Mouse (Mus musculus) heart, postnatal 4 days (tissue): ENCODE measurements around the gene Btbd1. TPM values are rescaled to one million over a fixed set of nuclear protein-coding genes. Genes with fewer than 3 reads are reported as not detected.
"Not testable (repeated sequence)": the region's sequence is repeated elsewhere in the genome, so short reads cannot be mapped to it uniquely, and the experiment has no call there.

Source experiments
- DNase-seq: peaks from one replicate; pipeline ENCODE4 v3.0.0; 2021
- total RNA-seq, 2 experiments: library from RNA; stranded (reverse); gene quantifications; 2 replicates each; pipeline ENCODE4 v1.2.3; 2021

Gene Btbd1
- total RNA-seq, 2 experiments from 2014 or later = 128 to 133 TPM

DNA sequence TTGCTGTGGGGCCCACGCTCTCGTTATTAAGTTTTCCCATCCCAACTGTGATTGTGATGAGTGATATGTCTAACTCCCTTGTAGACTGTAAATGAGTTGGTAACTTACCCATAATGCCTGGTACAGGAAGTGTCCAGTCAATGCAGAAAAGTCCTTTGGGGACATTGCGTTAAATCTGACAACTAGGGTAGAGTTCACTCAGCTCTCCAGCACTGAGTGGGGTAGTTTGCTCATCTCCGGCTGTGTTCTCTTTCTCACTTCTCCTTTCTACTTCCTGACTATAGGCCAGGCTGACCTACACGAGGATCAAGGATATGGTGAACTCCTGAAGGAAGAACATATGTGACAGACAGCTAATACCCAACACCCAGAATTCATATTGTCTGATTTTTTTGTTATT lies 20.0 kb upstream of the Btbd1 start:
- no peak for DNase-seq

- DNase-seq = no peak
Observed at GRCm38 (mm10) chr7:81847777-81848176, 18.5 kb upstream of the Btbd1 start.

DNA sequence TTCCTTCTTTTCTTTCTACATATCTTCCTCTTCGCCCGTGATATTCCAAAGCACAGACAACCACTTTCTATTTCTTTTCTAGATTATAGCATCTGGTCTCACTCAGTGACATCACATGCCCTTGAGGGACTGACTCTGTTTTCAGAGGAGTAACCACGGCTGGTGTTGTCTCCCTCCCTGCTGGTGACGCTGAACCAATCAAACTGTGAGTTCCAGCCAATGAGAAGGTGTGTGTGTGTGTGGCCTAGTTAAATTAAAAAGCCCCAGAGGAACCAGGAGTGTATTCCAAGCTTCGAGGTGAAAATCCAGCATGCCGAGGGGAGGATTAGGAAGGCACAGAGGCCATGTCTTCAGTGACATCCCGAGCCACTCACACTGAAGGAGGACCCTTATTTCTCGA lies 17.8 kb upstream of the Btbd1 start:
- no peak for DNase-seq

DNA sequence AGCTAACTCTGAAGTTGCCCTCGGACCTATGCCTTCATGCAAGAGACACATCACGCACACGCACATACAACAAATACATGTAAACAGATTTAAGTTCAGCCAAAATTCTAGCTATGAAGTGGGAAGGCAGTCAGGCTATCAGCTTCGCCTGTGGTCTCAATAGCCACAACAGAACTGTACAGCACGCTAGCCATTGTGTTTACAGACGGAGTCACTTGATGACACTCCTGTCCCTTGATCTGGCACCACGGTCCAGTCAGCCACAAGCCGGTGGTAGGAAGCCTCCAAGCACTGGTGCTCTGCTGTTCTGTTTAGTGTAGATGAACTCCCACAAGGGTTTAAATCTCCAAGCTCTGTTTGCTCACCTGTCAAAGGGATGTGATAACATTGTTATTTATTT lies 16.8 kb upstream of the Btbd1 start:
- DNase-seq = no peak

GRCm38 (mm10) chr7:81845313-81845712 lies 16.1 kb upstream of the Btbd1 start:
- no peak for DNase-seq

GRCm38 (mm10) chr7:81844801-81845200 lies 15.6 kb upstream of the Btbd1 start:
- DNase-seq = no peak

- no peak for DNase-seq
Observed at GRCm38 (mm10) chr7:81843903-81844302, 14.7 kb upstream of the Btbd1 start.

GRCm38 (mm10) chr7:81842998-81843397 lies 13.8 kb upstream of the Btbd1 start:
- DNase-seq = no peak

- DNase-seq = no peak
Observed at GRCm38 (mm10) chr7:81842141-81842540, 12.9 kb upstream of the Btbd1 start.

GRCm38 (mm10) chr7:81841439-81841838 lies 12.2 kb upstream of the Btbd1 start:
- no peak for DNase-seq

DNA sequence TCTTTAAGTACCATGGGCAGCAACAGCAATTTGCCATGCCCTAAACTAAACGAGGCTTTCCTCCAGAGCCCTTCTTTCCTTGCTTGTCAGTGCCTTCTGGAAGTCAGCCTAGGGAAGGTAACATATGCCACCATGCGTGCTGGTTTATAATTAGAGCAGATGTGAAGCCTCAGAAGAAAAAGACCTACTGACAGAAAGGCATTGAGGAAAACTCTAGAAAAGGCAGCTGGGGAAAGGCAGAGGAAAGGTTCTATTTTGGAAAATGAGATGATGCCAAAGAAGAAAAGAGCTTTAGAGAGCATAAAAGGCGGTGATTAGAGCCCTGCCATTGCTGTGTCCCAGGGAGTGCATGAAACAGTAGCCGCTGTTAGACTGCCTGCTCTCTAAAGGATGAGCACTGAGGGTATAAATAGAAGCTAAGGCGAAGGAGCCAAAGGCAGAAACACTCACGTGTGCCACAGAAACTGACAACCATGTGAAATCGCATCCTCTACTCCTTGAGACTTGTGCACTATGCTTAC lies 11.5 kb upstream of the Btbd1 start:
- no peak for DNase-seq

GRCm38 (mm10) chr7:81839746-81840145 lies 10.5 kb upstream of the Btbd1 start:
- DNase-seq = no peak

DNA sequence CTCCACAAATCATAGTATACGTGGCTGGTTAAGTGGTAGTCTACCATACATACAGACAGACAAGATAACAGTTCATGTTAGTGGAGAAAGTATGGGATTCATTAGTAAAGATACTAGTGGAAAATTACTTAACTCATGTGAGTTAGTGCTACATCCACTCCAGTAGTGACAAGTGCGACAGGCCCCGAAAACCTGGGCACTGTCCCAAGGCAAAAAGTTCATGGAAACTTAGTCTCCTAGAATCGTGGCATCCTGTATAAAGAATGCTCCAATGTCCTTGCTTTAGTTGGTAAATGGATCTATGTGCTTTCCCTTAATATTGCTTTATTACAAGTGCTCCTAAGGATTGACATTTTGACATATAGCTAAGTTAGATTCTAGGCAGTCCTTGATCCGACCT lies 8.5 kb upstream of the Btbd1 start:
- DNase-seq = not testable (repeated sequence)

DNA sequence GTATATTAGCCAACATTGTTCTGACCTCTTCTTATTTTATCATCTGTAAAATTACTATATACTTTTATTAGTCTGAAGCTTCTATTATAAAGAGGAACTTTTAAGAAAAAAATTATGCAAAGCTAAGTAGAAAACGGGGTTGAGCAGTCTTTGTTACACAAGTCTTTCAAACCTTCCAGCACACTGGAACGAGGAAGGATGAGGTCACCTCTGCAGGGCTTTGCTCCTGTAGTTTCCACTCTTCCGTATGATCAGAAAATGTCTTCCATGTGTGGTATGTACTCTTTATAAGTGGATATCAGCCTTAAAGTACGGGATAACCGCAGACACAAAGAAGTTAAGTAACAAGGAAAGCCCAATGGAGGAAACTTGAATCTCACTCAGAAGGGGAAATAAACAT lies 6.2 kb upstream of the Btbd1 start:
- DNase-seq = no peak

- no peak for DNase-seq
Observed at GRCm38 (mm10) chr7:81834847-81835246, 5.6 kb upstream of the Btbd1 start.

- DNase-seq = peak; percentile 71
Observed at GRCm38 (mm10) chr7:81828681-81829378, 401 bp downstream of the Btbd1 start.

GRCm38 (mm10) chr7:81827806-81828667 lies 1.2 kb downstream of the Btbd1 start:
- no peak for DNase-seq

- DNase-seq = peak; percentile 61
Observed at GRCm38 (mm10) chr7:81825381-81825780, 3.9 kb downstream of the Btbd1 start.

- no peak for DNase-seq
Observed at GRCm38 (mm10) chr7:81824906-81825305, 4.3 kb downstream of the Btbd1 start.

- no peak for DNase-seq
Observed at GRCm38 (mm10) chr7:81806067-81806466, 23.2 kb downstream of the Btbd1 start.

DNA sequence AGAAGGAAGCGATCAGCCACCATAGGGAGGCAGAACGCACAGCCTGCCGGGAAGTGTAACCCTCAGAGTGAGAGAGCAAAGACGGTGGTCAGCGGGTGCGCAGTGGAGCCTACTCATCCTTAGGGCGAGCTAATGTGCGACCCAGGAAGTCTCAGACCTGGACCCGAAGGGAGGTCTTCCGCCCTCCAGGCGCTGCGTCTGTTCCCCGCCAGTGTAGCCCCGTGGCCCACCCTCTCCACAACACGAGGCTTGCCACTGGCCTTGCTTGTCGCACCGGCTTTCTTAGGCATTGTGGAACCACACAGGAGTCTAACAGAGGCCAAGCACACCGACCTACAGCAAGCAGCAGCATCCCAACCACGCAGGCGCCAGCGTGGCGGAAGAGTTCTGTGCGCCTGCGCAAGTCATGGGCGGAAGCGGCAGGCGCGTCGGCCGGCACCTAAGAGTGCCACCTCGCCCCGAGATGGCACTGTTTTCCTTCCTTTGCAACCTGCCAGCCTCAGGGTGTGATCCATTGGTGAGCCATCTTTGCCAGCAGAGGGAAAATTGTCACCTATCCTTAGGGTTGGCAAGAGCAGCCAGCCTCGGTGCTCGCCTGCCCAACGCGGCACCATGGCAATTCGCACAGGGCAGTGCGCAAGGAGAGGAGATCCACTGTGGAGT lies 40.0 kb downstream of the Btbd1 start, which contains the start of gene 3110040N11Rik:
TSS of gene 3110040N11Rik (minus strand) at position 384 of the 663 bp plus-strand sequence.
- peak; percentile 85 for DNase-seq

DNA sequence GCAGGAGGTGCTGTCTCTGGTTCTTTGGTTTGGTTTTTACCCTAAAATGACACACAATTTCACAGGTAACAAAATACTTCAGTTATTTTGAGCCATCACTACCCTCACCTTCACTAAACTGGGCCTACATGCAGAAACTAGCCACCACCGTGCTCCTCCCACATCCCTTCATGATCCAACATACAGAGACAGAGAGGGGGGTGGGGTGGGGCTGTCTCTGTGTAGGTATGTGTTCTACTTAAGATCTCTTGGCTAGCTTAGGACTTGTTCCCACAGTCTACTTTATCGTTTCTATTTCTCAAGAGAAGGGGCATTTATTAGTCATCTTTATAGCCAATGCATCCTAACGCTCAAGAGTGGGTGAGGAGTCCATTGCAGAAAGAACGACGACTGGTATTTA lies 40.7 kb downstream of the Btbd1 start:
- DNase-seq = no peak

- no peak for DNase-seq
Observed at GRCm38 (mm10) chr7:81777667-81778218, 51.5 kb downstream of the Btbd1 start.
